Mouse (Mus musculus) CH12.LX (cell line): ENCODE measurements around the gene Ehf. TPM values are rescaled to one million over a fixed set of nuclear protein-coding genes. Genes with fewer than 3 reads are reported as not detected.

Experiments used
- DNase-seq: peaks from one replicate; pipeline ENCODE4 v3.0.0-alpha.2; 2013; ENCODE audit errors: extremely low read depth
- H3K27ac ChIP-seq: 2 replicates; pipeline ENCODE4 v1.5.1; 2012; ENCODE audit warnings: low read depth, mild to moderate bottlenecking, control low read depth, moderate library complexity; ENCODE audit not compliant: insufficient read depth
- H3K27me3 ChIP-seq: replicated peaks from 2 replicates; pipeline ENCODE3; 2012; ENCODE audit warnings: inconsistent platforms
- H3K36me3 ChIP-seq, 2 experiments: replicated peaks in 1 of 2; 2 replicates each; pipeline versions ENCODE3 to v1.6.1; 2012; ENCODE audit warnings: inconsistent platforms in 1 of 2, low read length in 1 of 2, mild to moderate bottlenecking in 1 of 2, mixed read lengths in 1 of 2, moderate library complexity in 1 of 2; ENCODE audit not compliant: control insufficient read depth in 1 of 2, insufficient read depth in 1 of 2
- H3K4me1 ChIP-seq, 2 experiments: 2 replicates each; pipeline ENCODE4 v1.6.1; 2012; ENCODE audit warnings: inconsistent platforms in 1 of 2, moderate library complexity in 1 of 2; ENCODE audit not compliant: insufficient read depth in 2 of 2, control insufficient read depth in 1 of 2
- H3K4me2 ChIP-seq: 2 replicates; pipeline ENCODE4 v1.6.1; 2012; ENCODE audit warnings: low read depth, mild to moderate bottlenecking, control low read depth; ENCODE audit not compliant: poor library complexity, insufficient read depth, severe bottlenecking
- H3K4me3 ChIP-seq, 3 experiments: fragments of 150-350 bp in 1 of 3; sonication (generic) in 1 of 3; replicated peaks in 1 of 3; 2 replicates each; pipeline versions ENCODE3 to v1.5.1; 2011 to 2012; ENCODE audit warnings: low read depth in 2 of 3, low read length in 2 of 3, mild to moderate bottlenecking in 2 of 3, moderate library complexity in 2 of 3, control low read depth in 1 of 3, improper control_type of control experiment in 1 of 3, inconsistent platforms in 1 of 3, mixed read lengths in 1 of 3; ENCODE audit not compliant: poor library complexity in 1 of 3
- H3K79me2 ChIP-seq: replicated peaks from 2 replicates; pipeline ENCODE4 v1.6.1; 2012; ENCODE audit warnings: mild to moderate bottlenecking, moderate library complexity; ENCODE audit not compliant: control insufficient read depth, poor library complexity, insufficient read depth, severe bottlenecking; ENCODE audit errors: extremely low read depth
- H3K9ac ChIP-seq: 2 replicates; pipeline ENCODE4 v1.6.1; 2012; ENCODE audit warnings: low read depth, mild to moderate bottlenecking, control low read depth, moderate library complexity; ENCODE audit not compliant: insufficient read depth
- H3K9me3 ChIP-seq: replicated peaks from 2 replicates; pipeline ENCODE3; 2012; ENCODE audit warnings: low read length, inconsistent platforms, mixed read lengths
- BHLHE40 ChIP-seq: IDR thresholded peaks from 2 replicates; pipeline ENCODE4 v1.6.1; 2011; ENCODE audit warnings: mild to moderate bottlenecking, low read depth, low read length, improper control_type of control experiment
- E2F4 ChIP-seq: IDR thresholded peaks from 2 replicates; pipeline ENCODE4 v1.6.1; 2011; ENCODE audit warnings: low read depth, low read length, improper control_type of control experiment; ENCODE audit not compliant: insufficient replicate concordance
- ELF1 ChIP-seq: IDR thresholded peaks from 2 replicates; pipeline ENCODE4 v1.6.1; 2014; ENCODE audit warnings: low read depth, mild to moderate bottlenecking, inconsistent platforms, low read length, improper control_type of control experiment
- EP300 ChIP-seq: IDR thresholded peaks from 2 replicates; pipeline ENCODE4 v1.6.1; 2011; ENCODE audit warnings: low read length, improper control_type of control experiment
- GABPA ChIP-seq: IDR thresholded peaks from 2 replicates; pipeline ENCODE4 v1.6.1; 2012; ENCODE audit warnings: low read depth, low read length, improper control_type of control experiment, inconsistent platforms; ENCODE audit not compliant: insufficient replicate concordance
- IRF4 ChIP-seq: IDR thresholded peaks from 2 replicates; pipeline ENCODE4 v1.6.1; 2014; ENCODE audit warnings: low read depth, mild to moderate bottlenecking, inconsistent platforms, low read length, improper control_type of control experiment
- JUN ChIP-seq: IDR thresholded peaks from 2 replicates; pipeline ENCODE4 v1.6.1; 2011; ENCODE audit warnings: low read depth, mild to moderate bottlenecking, low read length, improper control_type of control experiment, moderate library complexity; ENCODE audit not compliant: insufficient read depth
- JUND ChIP-seq: conservative IDR thresholded peaks from 2 replicates; pipeline ENCODE4 v1.6.1; 2011; ENCODE audit warnings: low read depth, low read length, improper control_type of control experiment
- KAT2A ChIP-seq: IDR thresholded peaks from 2 replicates; pipeline ENCODE4 v1.6.1; 2012; ENCODE audit warnings: low read length, improper control_type of control experiment, inconsistent platforms; ENCODE audit not compliant: insufficient replicate concordance
- MAFK ChIP-seq: IDR thresholded peaks from 2 replicates; pipeline ENCODE4 v1.6.1; 2011; ENCODE audit warnings: low read length, improper control_type of control experiment; ENCODE audit not compliant: insufficient replicate concordance
- PAX5 ChIP-seq: IDR thresholded peaks from 2 replicates; pipeline ENCODE4 v1.6.1; 2012; ENCODE audit warnings: low read length, inconsistent platforms, mixed read lengths
- SMC3 ChIP-seq: IDR thresholded peaks from 2 replicates; pipeline ENCODE4 v1.6.1; 2011; ENCODE audit warnings: low read depth, low read length, improper control_type of control experiment
- ZC3H11A ChIP-seq: IDR thresholded peaks from 2 replicates; pipeline ENCODE4 v1.6.1; 2012; ENCODE audit warnings: low read depth, mild to moderate bottlenecking, inconsistent platforms, low read length, improper control_type of control experiment
- ZKSCAN1 ChIP-seq: IDR thresholded peaks from 2 replicates; pipeline ENCODE4 v1.6.1; 2012; ENCODE audit warnings: low read depth, inconsistent platforms, low read length, improper control_type of control experiment, borderline replicate concordance
- dilution Hi-C: fragments of 300-500 bp; cut with MboI; formaldehyde crosslinking; loops from 2 replicates; pipeline ENCODE4 v1.14.3; 2020; ENCODE audit warnings: low sequenced_read_pairs; ENCODE audit not compliant: extremely low pct_unique_long_range_greater_than_20kb, extremely low pct_ligation_motif_present
- in situ Hi-C: fragments of 300-500 bp; cut with MboI; formaldehyde crosslinking; loops from 3 replicates; pipeline ENCODE4 v1.14.3; 2019; ENCODE audit warnings: low sequenced_read_pairs, low pct_ligation_motif_present, low pct_unique_long_range_greater_than_20kb, mixed read lengths
- polyA plus RNA-seq: library from polyadenylated mRNA; unstranded; fragments of >175 nt; gene quantifications from 2 replicates; pipeline ENCODE4 v1.2.1, GENCODE M21; 2012; ENCODE audit warnings: low read depth; ENCODE audit not compliant: insufficient read length
- total RNA-seq, 2 experiments: library from RNA; depleted of rRNA; stranded (reverse); fragments of 300-350 nt in 1 of 2; fragments of >200 nt in 1 of 2; gene quantifications; 2 replicates each; pipeline ENCODE4 v1.2.3; 2012 to 2014

Gene Ehf
- total and polyA plus RNA-seq, 3 experiments = 0.63 to 0.64 TPM; not detected in 1

DNA sequence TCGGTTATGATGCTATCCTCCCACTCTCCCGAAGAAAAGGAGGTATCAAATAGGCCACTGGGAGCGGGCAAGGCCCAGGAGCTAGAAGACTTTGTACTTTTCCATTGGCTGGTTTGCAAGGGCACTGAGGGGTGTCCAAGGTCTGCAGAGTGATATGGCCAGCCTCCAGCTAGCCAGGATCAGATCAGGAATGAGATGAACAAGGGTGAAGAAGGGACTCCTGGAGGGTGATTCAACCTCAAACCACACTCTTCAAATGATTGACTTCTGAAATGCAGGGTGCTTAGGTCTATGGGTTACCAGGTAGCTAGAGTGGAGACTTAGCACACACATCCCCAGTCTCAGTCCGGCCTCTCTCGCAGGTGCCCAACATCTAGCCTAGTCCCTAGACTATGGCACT is 9.3 kb downstream of the Ehf start:
- no peak for DNase-seq
- dilution Hi-C loops = no loop called here

DNA sequence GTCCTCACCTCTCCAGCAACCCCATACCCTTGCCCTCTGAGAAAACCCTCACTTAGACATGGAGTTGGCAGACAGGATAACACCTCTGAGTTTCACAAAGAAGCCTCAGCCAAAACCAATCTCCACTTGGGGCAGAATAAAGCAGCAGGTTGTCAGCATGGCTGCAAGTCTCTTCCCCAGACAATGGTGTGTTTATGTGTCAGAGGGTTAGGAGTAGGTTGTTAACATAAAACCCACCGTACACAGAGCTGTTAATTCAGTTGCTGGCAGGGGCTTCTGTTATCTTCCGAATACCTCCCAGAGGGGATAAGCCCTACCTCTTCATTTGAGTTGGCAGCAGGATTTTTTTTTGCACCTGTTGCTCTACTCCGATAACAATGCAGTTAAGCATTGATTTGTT is 9.9 kb downstream of the Ehf start:
- dilution Hi-C loops = no loop called here
- DNase-seq = no peak
- TF ChIP-seq JUND (no peak), SMC3 (no peak), IRF4 (no peak), ZKSCAN1 (no peak)
- Histone ChIP-seq H3K9ac (no peak overlapping the region), H3K9me3 (no peaks in the 10 kb centered on the region), H3K4me1 (peaks cover 6 to 23% of the 10 kb centered on the region in 2 experiments; a peak in 3 of 4 replicates), H3K79me2 (no peaks in the 10 kb centered on the region), H3K27ac (no peak overlapping the region), H3K4me2 (no peak overlapping the region), H3K36me3 (no peaks in the 10 kb centered on the region), H3K27me3 (peaks cover 1% of the 10 kb centered on the region), H3K4me3 (no peak overlapping the region)
- in situ Hi-C loops = no loop called here

More for the DNA sequence above, 9.3 kb downstream of the Ehf start:
- H3K4me2 ChIP-seq = no peak overlapping the region
- H3K27ac ChIP-seq = no peak overlapping the region
- H3K36me3 ChIP-seq = no peaks in the 10 kb centered on the region
- no peak overlapping the region for H3K9ac ChIP-seq
- peaks cover 1% of the 10 kb centered on the region for H3K27me3 ChIP-seq
- H3K4me3 ChIP-seq = no peak overlapping the region
- in situ Hi-C loops = no loop called here
- no peak for TF ChIP-seq ZC3H11A
- TF ChIP-seq E2F4 = no peak
- TF ChIP-seq EP300 = no peak
- peaks cover 6 to 23% of the 10 kb centered on the region in 2 experiments; a peak in 3 of 4 replicates for H3K4me1 ChIP-seq
- no peaks in the 10 kb centered on the region for H3K9me3 ChIP-seq
- H3K79me2 ChIP-seq = no peaks in the 10 kb centered on the region

DNA sequence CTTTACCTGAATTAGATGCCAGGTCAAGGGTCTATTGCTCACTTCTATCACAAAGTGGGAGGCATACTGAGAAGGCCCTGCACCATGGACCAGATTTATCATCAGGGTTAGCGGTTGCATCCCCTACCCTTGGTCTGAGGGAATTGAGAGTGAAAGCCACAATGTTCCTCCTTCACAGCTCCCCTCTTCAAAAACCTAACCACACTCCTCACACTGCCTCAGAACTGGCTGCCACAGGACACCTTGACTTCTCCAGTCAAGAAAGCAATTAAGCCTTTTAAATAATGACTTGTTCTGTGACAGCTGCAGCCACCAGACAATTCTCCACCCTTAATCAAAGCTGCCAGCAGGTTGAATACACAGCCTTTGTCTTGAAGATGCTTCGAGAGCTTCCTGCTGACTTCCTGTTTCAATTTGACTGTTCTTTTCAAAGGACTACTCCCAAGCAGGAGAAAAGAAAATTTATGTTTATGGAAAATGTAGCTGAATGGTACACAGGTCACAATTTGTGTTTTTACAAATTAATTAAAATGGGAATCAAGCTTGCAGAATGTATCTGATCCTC is 12.3 kb downstream of the Ehf start:
- Histone ChIP-seq H3K4me3 (no peak overlapping the region), H3K79me2 (no peaks in the 10 kb centered on the region), H3K9ac (no peak overlapping the region), H3K27me3 (peaks cover 4% of the 10 kb centered on the region), H3K36me3 (no peaks in the 10 kb centered on the region), H3K4me1 (peaks cover 6 to 23% of the 10 kb centered on the region in 2 experiments; a peak in 3 of 4 replicates), H3K4me2 (no peak overlapping the region), H3K9me3 (no peaks in the 10 kb centered on the region), H3K27ac (no peak overlapping the region)
- in situ Hi-C loops (no loop called here), dilution Hi-C loops (no loop called here)
- TF ChIP-seq MAFK = 0 out of 2 replicates have a peak, but pooled peaks have one; percentile 18
- no peak for TF ChIP-seq KAT2A
- TF ChIP-seq JUN = peak; percentile 24; the same call in 1 of the 2 replicates
- TF ChIP-seq ELF1 = no peak
- TF ChIP-seq GABPA = no peak
- peak; percentile 76 for TF ChIP-seq JUND
- TF ChIP-seq IRF4 = peak; percentile 72
- 0 out of 2 replicates have a peak, but pooled peaks have one; percentile 14 for TF ChIP-seq BHLHE40
- no peak for TF ChIP-seq PAX5
- DNase-seq = peak; percentile 60
